Mouse (Mus musculus) embryonic fibroblast, embryonic 13.5 days (primary cell): ENCODE measurements around the gene Rabif.
"Not testable (repeated sequence)": the region's sequence is repeated elsewhere in the genome, so short reads cannot be mapped to it uniquely, and the experiment has no call there.

ENCODE experiments used
- CTCF ChIP-seq: IDR thresholded peaks from 2 replicates; pipeline ENCODE4 v1.5.1; 2011; ENCODE audit warnings: mild to moderate bottlenecking, control low read depth, low read length, moderate library complexity, borderline replicate concordance; ENCODE audit not compliant: insufficient read depth
- POLR2A ChIP-seq: IDR thresholded peaks from 2 replicates; pipeline ENCODE4 v1.6.1; 2011; ENCODE audit warnings: low read depth, mild to moderate bottlenecking, control low read depth, low read length, moderate library complexity

GRCm38 (mm10) chr1:134519201-134519600, 24.8 kb downstream of the Rabif start:
- not testable (repeated sequence) for TF ChIP-seq POLR2A, CTCF
